Mouse (Mus musculus) subcutaneous adipose tissue, adult 2 months (tissue): ENCODE data around the gene Btbd35f29. TPM values are rescaled to one million over a fixed set of nuclear protein-coding genes. Genes with fewer than 3 reads are reported as not detected.

Source experiments
- polyA plus RNA-seq: library from polyadenylated mRNA; depleted of rRNA; stranded (reverse); fragments of >200 nt; gene quantifications from 2 replicates; pipeline ENCODE4 v1.2.3, GENCODE M21; 2012; ENCODE audit warnings: low replicate concordance; rRNA removed

Gene Btbd35f29
- not detected in 2 replicates for polyA plus RNA-seq

GRCm38 (mm10) chrX:31117374-31117773 lies at the start of gene Btbd35f29:
Gene Btbd35f29, plus strand, starts transcription at chrX:31117674.

Other genes starting within 250 kb of the Btbd35f29 start
- gene Spin2f, start 136.2 kb downstream of the Btbd35f29 start, polyA plus RNA-seq: not detected in 2 replicates
- gene Btbd35f26, start 218.8 kb downstream of the Btbd35f29 start, polyA plus RNA-seq: not detected in 2 replicates